Mouse (Mus musculus): ENCODE data around the gene Cd300lb.

GRCm38 (mm10) chr11:114907567-114907966, 26.6 kb downstream of the Cd300lb start:
- TF ChIP-seq CTCF (IDR thresholded peaks at IDR 0.05; ENCODE audit: extremely low read depth, insufficient read depth, insufficient read length, insufficient replicate concordance) (no peak), POLR2A (IDR thresholded peaks at IDR 0.05; ENCODE audit: low read depth, low read length) (no peak)
